ENCODE assay signal across 8 mouse cellular contexts in the genomic region with DNA sequence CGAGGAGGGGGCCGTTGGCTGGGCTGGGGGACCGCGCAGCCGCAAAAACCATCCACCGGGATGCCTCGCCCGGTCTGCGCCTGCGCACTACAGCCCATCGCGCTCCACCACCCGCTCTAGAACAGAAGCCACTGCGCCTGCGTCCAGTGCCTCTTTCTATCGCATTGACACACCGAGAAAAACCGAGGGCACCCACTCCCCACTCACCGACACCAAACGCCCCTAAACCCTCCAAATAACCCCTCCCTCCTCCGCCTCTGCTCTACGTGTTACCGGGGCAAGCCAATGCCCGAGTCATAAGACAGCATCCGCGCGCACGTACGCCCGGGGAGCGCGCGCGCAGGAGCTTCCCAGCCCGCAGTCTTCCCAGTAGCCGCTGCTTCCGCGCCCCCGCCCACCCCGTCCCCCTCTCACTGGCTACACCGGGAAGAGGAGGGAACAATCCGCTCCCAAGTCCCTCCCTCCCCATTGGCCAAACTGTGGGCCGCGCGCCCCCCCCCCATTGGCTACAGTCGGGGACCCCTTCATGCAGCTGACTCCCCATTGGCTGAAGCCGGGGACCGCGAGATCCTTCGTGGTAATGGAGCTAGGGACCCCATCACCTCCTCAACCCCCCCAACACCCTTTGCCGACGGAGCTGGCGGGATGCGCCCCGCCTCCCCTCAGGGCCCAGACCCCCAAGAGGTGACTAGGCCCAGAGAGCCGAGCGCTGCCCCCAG. TPM values are rescaled to one million over a fixed set of nuclear protein-coding genes. Genes with fewer than 3 reads are reported as not detected.
DNase-seq lines count a peak whose midpoint lies in the region; ATAC-seq and TF ChIP-seq lines count a peak whose summit lies in the region.

No protein-coding gene starts in this region.

- peak overlapping the region; percentile 94 to 96 for H3K4me3 ChIP-seq in MEL (ENCODE audit: control insufficient read depth in 1 of 2, insufficient read depth in 1 of 2, low read depth in 2 of 2, low read length in 2 of 2)
- peak overlapping the region; percentile 100 for H3K4me3 ChIP-seq in forebrain, embryonic 16.5 days (replicated peaks; ENCODE audit: low read length)
- H3K4me3 ChIP-seq in lung, embryonic 14.5 days (ENCODE audit: low read depth, low read length) = peak overlapping the region; percentile 100

- H3K79me2 ChIP-seq in MEL (ENCODE audit: control insufficient read depth, insufficient read depth, low read length, poor library complexity) = peaks cover 42% of the 10 kb centered on the region

- DNase-seq in MEL (ENCODE audit: low read depth, low spot score) = peak; percentile 99
- peak; percentile 91 to 96 for DNase-seq in cerebellum, adult 18-20 months
- DNase-seq in heart, postnatal 36 days = peak; percentile 90 to 96
- DNase-seq in layer of hippocampus, adult 8-10 months (ENCODE audit: low spot score in 2 of 2) = peak; percentile 91 to 93
- DNase-seq in lung, embryonic 14.5 days = peak; percentile 94
- DNase-seq in testis, postnatal 14 days (ENCODE audit: low spot score) = peak; percentile 95

- ATAC-seq in forebrain, embryonic 16.5 days = peak; percentile 88
- peak; percentile 88 for ATAC-seq in lung, embryonic 14.5 days (ENCODE audit: insufficient read depth)
- peak; percentile 14 for ATAC-seq in neutrophil, adult 5-6 weeks (ENCODE audit: extremely low read depth, insufficient number of reproducible peaks, low FRiP score, poor library complexity, severe bottlenecking)

- TF ChIP-seq CTCF in MEL (IDR thresholded peaks at IDR 0.05 in 2 of 3, conservative IDR thresholded peaks at IDR 0.05 in 1 of 3; ENCODE audit: control insufficient read depth in 1 of 3, insufficient read depth in 1 of 3, low read depth in 2 of 3, low read length in 3 of 3, poor library complexity in 1 of 3, severe bottlenecking in 1 of 3) = no peak
- TF ChIP-seq CTCF in lung, embryonic 14.5 days (IDR thresholded peaks at IDR 0.05; ENCODE audit: low read depth) = no peak

- peak overlapping the region; percentile 88 for H3K4me2 ChIP-seq in forebrain, embryonic 16.5 days (ENCODE audit: low read length)
- H3K4me2 ChIP-seq in lung, embryonic 14.5 days = peak overlapping the region; percentile 62

- peaks cover 4 to 12% of the 10 kb centered on the region in 2 experiments; a peak in 3 of 4 replicates for H3K4me1 ChIP-seq in MEL (ENCODE audit: control insufficient read depth in 1 of 2, insufficient read depth in 2 of 2, low read length in 2 of 2)
- H3K4me1 ChIP-seq in forebrain, embryonic 16.5 days (replicated peaks; ENCODE audit: control insufficient read depth, insufficient read depth, low read length) = peaks cover 15% of the 10 kb centered on the region
- no peaks in the 10 kb centered on the region; the same call in 1 of the 2 replicates for H3K4me1 ChIP-seq in lung, embryonic 14.5 days (ENCODE audit: insufficient read depth)

- WGBS in forebrain, embryonic 16.5 days = 0% methylated on average over 49 of the region's 57 CpGs
- under 1% methylated on average over 52 of the region's 57 CpGs for WGBS in lung, embryonic 14.5 days

- no peaks in the 10 kb centered on the region for H3K9me3 ChIP-seq in MEL (replicated peaks; ENCODE audit: insufficient read depth, low read length)
- no peaks in the 10 kb centered on the region for H3K9me3 ChIP-seq in forebrain, embryonic 16.5 days (ENCODE audit: control insufficient read depth, low read length)
- no peaks in the 10 kb centered on the region for H3K9me3 ChIP-seq in lung, embryonic 14.5 days (ENCODE audit: low read depth, low read length)

- peak overlapping the region; percentile 100 for H3K9ac ChIP-seq in MEL (ENCODE audit: control insufficient read depth, low read depth, low read length, poor library complexity, severe bottlenecking)
- peak overlapping the region; percentile 99 for H3K9ac ChIP-seq in forebrain, embryonic 16.5 days (replicated peaks; ENCODE audit: low read depth, low read length)
- H3K9ac ChIP-seq in lung, embryonic 14.5 days = peak overlapping the region; percentile 99

- TF ChIP-seq RAD21 in MEL (IDR thresholded peaks at IDR 0.05; ENCODE audit: low read depth, low read length) = no peak

- H3K36me3 ChIP-seq in MEL (ENCODE audit: control insufficient read depth in 1 of 2, insufficient read depth in 2 of 2, low read length in 2 of 2) = peaks cover 32 to 35% of the 10 kb centered on the region in 2 experiments
- H3K36me3 ChIP-seq in forebrain, embryonic 16.5 days (ENCODE audit: control insufficient read depth, insufficient read depth) = peaks cover 35% of the 10 kb centered on the region
- H3K36me3 ChIP-seq in lung, embryonic 14.5 days (ENCODE audit: insufficient read depth) = peaks cover 42% of the 10 kb centered on the region

- peak overlapping the region; percentile 99 for H3K27ac ChIP-seq in MEL (ENCODE audit: control insufficient read depth, low read depth, low read length)
- peak overlapping the region; percentile 99 for H3K27ac ChIP-seq in forebrain, embryonic 16.5 days (ENCODE audit: low read length)
- peak overlapping the region; percentile 100 for H3K27ac ChIP-seq in lung, embryonic 14.5 days (ENCODE audit: low read depth)

- no peak for TF ChIP-seq EP300 in MEL (IDR thresholded peaks at IDR 0.05; ENCODE audit: low read depth in 1 of 2, low read length in 2 of 2)

- H3K27me3 ChIP-seq in MEL (ENCODE audit: control insufficient read depth in 1 of 2, insufficient read depth in 2 of 2, low read length in 2 of 2) = no peaks in the 10 kb centered on the region
- no peaks in the 10 kb centered on the region for H3K27me3 ChIP-seq in forebrain, embryonic 16.5 days (replicated peaks; ENCODE audit: control insufficient read depth, insufficient read depth, low read length)
- H3K27me3 ChIP-seq in lung, embryonic 14.5 days (ENCODE audit: insufficient read depth, low read length) = no peaks in the 10 kb centered on the region

- TF ChIP-seq POLR2A in MEL (IDR thresholded peaks at IDR 0.05; ENCODE audit: control insufficient read depth in 1 of 2, insufficient read depth in 1 of 2, low read depth in 1 of 2, low read length in 2 of 2, poor library complexity in 1 of 2) = peak; percentile 78 to 84

- intact Hi-C loops in heart, postnatal 36 days (cut with DNase I) = loop anchor here (5.0 to 10.0 kb wide), 2 partner anchors 280 to 843 kb away; a partner anchor contains a TSS

TF ChIP-seq in MEL, 35 proteins besides CTCF, POLR2A, EP300 and RAD21 (continues in another document):
- TF ChIP-seq ZKSCAN1 (IDR thresholded peaks at IDR 0.05; ENCODE audit: low read depth, low read length) = no peak
- no peak for TF ChIP-seq E2F4 (IDR thresholded peaks at IDR 0.05; ENCODE audit: borderline replicate concordance, low read depth, low read length)
- no peak for TF ChIP-seq BHLHE40 (IDR thresholded peaks at IDR 0.05; ENCODE audit: borderline replicate concordance, low read depth, low read length)
- TF ChIP-seq SIN3A (IDR thresholded peaks at IDR 0.05; ENCODE audit: low read length) = peak; percentile 58; the same call in 1 of the 2 replicates
- TF ChIP-seq SMC3 (IDR thresholded peaks at IDR 0.05; ENCODE audit: low read depth, low read length) = no peak
- TF ChIP-seq ELF1 (IDR thresholded peaks at IDR 0.05; ENCODE audit: low read depth, low read length) = peak; percentile 80
- no peak for TF ChIP-seq POLR2AphosphoS5 (IDR thresholded peaks at IDR 0.05; ENCODE audit: borderline replicate concordance, low read depth, low read length)
- no peak for TF ChIP-seq ZC3H11A (IDR thresholded peaks at IDR 0.05; ENCODE audit: low read depth, low read length)
- TF ChIP-seq MYB (IDR thresholded peaks at IDR 0.05; ENCODE audit: low read depth, low read length) = peak; percentile 70; the same call in 1 of the 2 replicates

RNA-seq across cellular contexts. Expression of a gene that starts 1.1 kb away (rescaled TPM):
- 40.8 and 52.1 TPM in 2 replicates for total RNA-seq in MEL (2012; rRNA removed)
- polyA plus RNA-seq in MEL (2012; ENCODE audit: insufficient read depth in 1 of 2, insufficient read length in 2 of 2, low read depth in 1 of 2, low replicate concordance in 2 of 2, missing spikeins in 1 of 2) = 100 to 1,000 TPM; 218 to 821 TPM
- polyA plus RNA-seq in forebrain, embryonic 16.5 days (2015; fragmentation: Nextera tagmentation; extraction: Ambion mirVana) = 65.4 and 69.9 TPM in 2 replicates
- 10 to 100 TPM; 37.1 to 37.9 TPM for total RNA-seq in heart, postnatal 36 days (2021)
- total RNA-seq in layer of hippocampus, adult 8-10 months (2022) = 100 to 1,000 TPM; 113 to 133 (median 125) TPM
- polyA plus RNA-seq in lung, embryonic 14.5 days (2014; fragmentation: Nextera tagmentation; extraction: Ambion mirVana) = 57.0 and 61.9 TPM in 2 replicates
- 76.4 and 87.3 TPM in 2 replicates for total RNA-seq in neutrophil, adult 5-6 weeks (2017)

RNA-seq across cellular contexts. Expression of a gene that starts 15.0 kb away (rescaled TPM):
- total RNA-seq in MEL (2012; rRNA removed) = 224 and 244 TPM in 2 replicates
- polyA plus RNA-seq in MEL (2012; ENCODE audit: insufficient read depth in 1 of 2, insufficient read length in 2 of 2, low read depth in 1 of 2, low replicate concordance in 2 of 2, missing spikeins in 1 of 2) = 100 to 1,000 TPM in 1 of 2 experiments, not detected in 1; 397 TPM
- 131 and 140 TPM in 2 replicates for polyA plus RNA-seq in forebrain, embryonic 16.5 days (2015; fragmentation: Nextera tagmentation; extraction: Ambion mirVana)
- 100 to 1,000 TPM; 287 to 327 TPM for total RNA-seq in heart, postnatal 36 days (2021)
- total RNA-seq in layer of hippocampus, adult 8-10 months (2022) = 10 to 100 TPM; 68.9 to 84.1 (median 80.1) TPM
- 126 and 128 TPM in 2 replicates for polyA plus RNA-seq in lung, embryonic 14.5 days (2014; fragmentation: Nextera tagmentation; extraction: Ambion mirVana)
- total RNA-seq in neutrophil, adult 5-6 weeks (2017) = 33.6 and 38.4 TPM in 2 replicates

RNA-seq across cellular contexts. Expression of a gene that starts 27.0 kb away (rescaled TPM):
- 11.8 and 13.1 TPM in 2 replicates for total RNA-seq in MEL (2012; rRNA removed)
- 10 to 100 TPM in 1 of 2 experiments, not detected in 1; 48.9 TPM for polyA plus RNA-seq in MEL (2012; ENCODE audit: insufficient read depth in 1 of 2, insufficient read length in 2 of 2, low read depth in 1 of 2, low replicate concordance in 2 of 2, missing spikeins in 1 of 2)
- polyA plus RNA-seq in forebrain, embryonic 16.5 days (2015; fragmentation: Nextera tagmentation; extraction: Ambion mirVana) = 71.2 and 73.9 TPM in 2 replicates
- 10 to 100 TPM; 40.0 to 42.2 TPM for total RNA-seq in heart, postnatal 36 days (2021)
- 10 to 100 TPM; 66.0 to 70.3 (median 67.3) TPM for total RNA-seq in layer of hippocampus, adult 8-10 months (2022)
- polyA plus RNA-seq in lung, embryonic 14.5 days (2014; fragmentation: Nextera tagmentation; extraction: Ambion mirVana) = 42.0 and 46.5 TPM in 2 replicates
- total RNA-seq in neutrophil, adult 5-6 weeks (2017) = 30.0 and 34.0 TPM in 2 replicates

RNA-seq across cellular contexts. Expression of a gene that starts 39.3 kb away (rescaled TPM):
- 0.04 and 0.20 TPM in 2 replicates for total RNA-seq in MEL (2012; rRNA removed)
- polyA plus RNA-seq in MEL (2012; ENCODE audit: insufficient read depth in 1 of 2, insufficient read length in 2 of 2, low read depth in 1 of 2, low replicate concordance in 2 of 2, missing spikeins in 1 of 2) = under 1 TPM in 1 of 2 experiments, not detected in 1; 0.47 TPM
- 0.30 and 0.51 TPM in 2 replicates for polyA plus RNA-seq in forebrain, embryonic 16.5 days (2015; fragmentation: Nextera tagmentation; extraction: Ambion mirVana)
- total RNA-seq in heart, postnatal 36 days (2021) = 1 to 10 TPM; 1.1 to 1.2 TPM
- 1 to 10 TPM in 3 of 4 experiments, under 1 TPM in 1; 0.99 to 5.6 (median 1.2) TPM for total RNA-seq in layer of hippocampus, adult 8-10 months (2022)
- 0.32 TPM in 1 of 2 replicates, not detected in the other for polyA plus RNA-seq in lung, embryonic 14.5 days (2014; fragmentation: Nextera tagmentation; extraction: Ambion mirVana)
- total RNA-seq in neutrophil, adult 5-6 weeks (2017) = 0.37 and 1.6 TPM in 2 replicates

Comparison
In these comparisons a context has a peak if more than half of its experiments do, and no peak if none do; other contexts are left out.
1. Peak in every context shown above with its lines: DNase-seq, ATAC-seq, H3K4me3 ChIP-seq and H3K27ac ChIP-seq.
2. ATAC-seq: peak in every context shown above with its lines; median percentile 88 in forebrain, embryonic 16.5 days; 88 in lung, embryonic 14.5 days; 14 in neutrophil, adult 5-6 weeks.